Mouse (Mus musculus) testis, adult 2 months (tissue): ENCODE measurements around the gene Ppih.

ENCODE experiments used
- CTCF ChIP-seq: fragments of 200-500 bp; IDR thresholded peaks from 2 replicates; pipeline ENCODE4 v1.5.1; 2012; ENCODE audit warnings: low read depth, mild to moderate bottlenecking, inconsistent platforms, low read length, moderate library complexity; ENCODE audit not compliant: control insufficient read depth, insufficient read depth, insufficient replicate concordance
- POLR2A ChIP-seq: fragments of 200-500 bp; IDR thresholded peaks from 2 replicates; pipeline ENCODE4 v1.6.1; 2012; ENCODE audit warnings: low read depth, mild to moderate bottlenecking, inconsistent platforms, low read length, moderate library complexity; ENCODE audit not compliant: control insufficient read depth

DNA sequence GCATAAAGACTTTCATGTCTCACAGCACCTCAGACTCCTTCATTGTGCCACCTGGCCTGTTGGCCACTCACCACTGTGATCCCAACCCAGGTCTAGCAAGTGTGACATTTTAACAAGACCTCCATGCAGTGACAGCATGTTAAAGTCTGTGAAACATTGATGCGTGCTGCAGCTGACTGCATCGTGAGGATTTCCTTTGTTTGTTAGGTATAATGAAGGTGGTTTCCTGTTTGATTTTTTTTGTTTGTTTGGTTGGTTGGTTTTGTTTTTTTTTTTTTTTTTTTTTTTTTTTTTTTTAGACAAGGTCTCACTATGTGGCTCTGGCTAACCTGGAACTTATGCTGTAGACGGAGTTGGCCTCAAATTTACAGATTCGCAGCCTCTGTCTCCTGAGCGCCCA lies 57.9 kb downstream of the Ppih start:
- no peak for TF ChIP-seq CTCF
- TF ChIP-seq POLR2A, result no peak
